Mouse (Mus musculus): ENCODE results near the gene Fen1. TPM values are rescaled to one million over a fixed set of nuclear protein-coding genes. Genes with fewer than 3 reads are reported as not detected.
"Not testable (repeated sequence)": the region's sequence is repeated elsewhere in the genome, so short reads cannot be mapped to it uniquely, and the experiment has no call there.

Gene Fen1
- polyA plus RNA-seq, 1 experiment from 2014 or later, result 135 TPM

GRCm38 (mm10) chr19:10165928-10166327, 38.0 kb downstream of the Fen1 start:
- H3K9me3 ChIP-seq (ENCODE audit: control insufficient read depth, low read length); H3K4me1 ChIP-seq (ENCODE audit: control insufficient read depth, insufficient read depth, low read length); H3K4me2 ChIP-seq (ENCODE audit: low read depth, severe bottlenecking); ATAC-seq (ENCODE audit: insufficient number of reproducible peaks, low FRiP score, low TSS enrichment, low read depth); H3K27ac ChIP-seq (replicated peaks; ENCODE audit: low read depth, low read length); H3K36me3 ChIP-seq (ENCODE audit: control insufficient read depth, insufficient read depth, low read length); H3K9ac ChIP-seq (ENCODE audit: low read length); H3K4me3 ChIP-seq (ENCODE audit: low read depth, low read length); DNase-seq (ENCODE audit: low spot score); H3K27me3 ChIP-seq (ENCODE audit: control insufficient read depth, insufficient read depth, low read length): not testable (repeated sequence)
- WGBS, result 89% methylated on average over 4 of the region's 4 CpGs

GRCm38 (mm10) chr19:10163896-10164295, 40.1 kb downstream of the Fen1 start:
- no peak overlapping the region for H3K4me3 ChIP-seq (ENCODE audit: low read depth, low read length)
- ATAC-seq (ENCODE audit: insufficient number of reproducible peaks, low FRiP score, low TSS enrichment, low read depth), result no peak

GRCm38 (mm10) chr19:10157725-10158124, 46.2 kb downstream of the Fen1 start:
- H3K27ac ChIP-seq (replicated peaks; ENCODE audit: low read depth, low read length), result no peak overlapping the region
- no peaks in the 10 kb centered on the region for H3K36me3 ChIP-seq (ENCODE audit: control insufficient read depth, insufficient read depth, low read length)
- no peaks in the 10 kb centered on the region for H3K27me3 ChIP-seq (ENCODE audit: control insufficient read depth, insufficient read depth, low read length)
- H3K9me3 ChIP-seq (ENCODE audit: control insufficient read depth, low read length), result no peaks in the 10 kb centered on the region; the same call in 1 of the 2 replicates
- no peak overlapping the region for H3K4me3 ChIP-seq (ENCODE audit: low read depth, low read length)
- no peak overlapping the region for H3K9ac ChIP-seq (ENCODE audit: low read length)
- 61% methylated on average over 2 of the region's 2 CpGs for WGBS
- H3K4me2 ChIP-seq (ENCODE audit: low read depth, severe bottlenecking), result no peak overlapping the region
- DNase-seq (ENCODE audit: low spot score) (no peak), ATAC-seq (ENCODE audit: insufficient number of reproducible peaks, low FRiP score, low TSS enrichment, low read depth) (no peak)
- no peaks in the 10 kb centered on the region for H3K4me1 ChIP-seq (ENCODE audit: control insufficient read depth, insufficient read depth, low read length)

More at GRCm38 (mm10) chr19:10163896-10164295, 40.1 kb downstream of the Fen1 start:
- DNase-seq (ENCODE audit: low spot score), result no peak
- no peak overlapping the region for H3K4me2 ChIP-seq (ENCODE audit: low read depth, severe bottlenecking)
- no peak overlapping the region for H3K9ac ChIP-seq (ENCODE audit: low read length)
- H3K9me3 ChIP-seq (ENCODE audit: control insufficient read depth, low read length), result no peaks in the 10 kb centered on the region; the same call in 1 of the 2 replicates
- 85% methylated on average over 3 of the region's 3 CpGs for whole genome bisulfite sequencing
- H3K27ac ChIP-seq (replicated peaks; ENCODE audit: low read depth, low read length), result no peak overlapping the region
- H3K27me3 ChIP-seq (ENCODE audit: control insufficient read depth, insufficient read depth, low read length), result no peaks in the 10 kb centered on the region
- no peaks in the 10 kb centered on the region for H3K36me3 ChIP-seq (ENCODE audit: control insufficient read depth, insufficient read depth, low read length)
- H3K4me1 ChIP-seq (ENCODE audit: control insufficient read depth, insufficient read depth, low read length), result no peaks in the 10 kb centered on the region

- Histone ChIP-seq H3K27ac (replicated peaks; ENCODE audit: low read depth, low read length) (no peak overlapping the region), H3K36me3 (ENCODE audit: control insufficient read depth, insufficient read depth, low read length) (no peaks in the 10 kb centered on the region), H3K4me1 (ENCODE audit: control insufficient read depth, insufficient read depth, low read length) (no peaks in the 10 kb centered on the region), H3K4me3 (ENCODE audit: low read depth, low read length) (no peak overlapping the region), H3K27me3 (ENCODE audit: control insufficient read depth, insufficient read depth, low read length) (no peaks in the 10 kb centered on the region), H3K9ac (ENCODE audit: low read length) (no peak overlapping the region), H3K4me2 (ENCODE audit: low read depth, severe bottlenecking) (no peak overlapping the region), H3K9me3 (ENCODE audit: control insufficient read depth, low read length) (no peaks in the 10 kb centered on the region)
- DNase-seq (ENCODE audit: low spot score) (no peak), ATAC-seq (ENCODE audit: insufficient number of reproducible peaks, low FRiP score, low TSS enrichment, low read depth) (no peak)
- WGBS, result 42% methylated on average over 3 of the region's 3 CpGs
These were observed 54.8 kb downstream of the Fen1 start for GRCm38 (mm10) chr19:10149189-10149588.

Small RNA genes within 50 kb of the gene (microRNA-seq; reads per million reads assigned to microRNA genes)
- 0.92 reads per million for gene Mir6993

Other genes with a start within 250 kb of the Fen1 start
- 1,189 and 1,219 TPM in 2 replicates for gene Fth1, start 223.6 kb downstream of the Fen1 start, polyA plus RNA-seq (2014; fragmentation: Nextera tagmentation; extraction: Ambion mirVana)
- 1.9 and 2.4 TPM in 2 replicates for gene Best1, start 202.5 kb downstream of the Fen1 start, polyA plus RNA-seq (2014; fragmentation: Nextera tagmentation; extraction: Ambion mirVana)
- 39.8 and 44.5 TPM in 2 replicates for gene Rab3il1, start 202.5 kb downstream of the Fen1 start, polyA plus RNA-seq (2014; fragmentation: Nextera tagmentation; extraction: Ambion mirVana)
- gene Fads3, start 162.6 kb downstream of the Fen1 start, polyA plus RNA-seq (2014; fragmentation: Nextera tagmentation; extraction: Ambion mirVana), result 2.3 and 3.3 TPM in 2 replicates
- gene Fads2, start 102.4 kb downstream of the Fen1 start, polyA plus RNA-seq (2014; fragmentation: Nextera tagmentation; extraction: Ambion mirVana), result 55.1 and 57.0 TPM in 2 replicates
- 138 and 145 TPM in 2 replicates for gene Fads1, start 21.3 kb downstream of the Fen1 start, polyA plus RNA-seq (2014; fragmentation: Nextera tagmentation; extraction: Ambion mirVana)
- gene Tmem258, start 155 bp downstream of the Fen1 start, polyA plus RNA-seq (2014; fragmentation: Nextera tagmentation; extraction: Ambion mirVana), result 419 and 442 TPM in 2 replicates
- 4.4 and 4.6 TPM in 2 replicates for gene Myrf, start 36.6 kb upstream of the Fen1 start, polyA plus RNA-seq (2014; fragmentation: Nextera tagmentation; extraction: Ambion mirVana)
- gene Dagla, start 100.7 kb upstream of the Fen1 start, polyA plus RNA-seq (2014; fragmentation: Nextera tagmentation; extraction: Ambion mirVana), result 1.3 and 1.4 TPM in 2 replicates
- gene Syt7, start 184.9 kb upstream of the Fen1 start, polyA plus RNA-seq (2014; fragmentation: Nextera tagmentation; extraction: Ambion mirVana), result 0.45 and 0.55 TPM in 2 replicates